Mouse (Mus musculus) thymus, adult 18-20 months (tissue): Measurements from ENCODE around the gene Icam2.
"Not testable (repeated sequence)": the region's sequence is repeated elsewhere in the genome, so short reads cannot be mapped to it uniquely, and the experiment has no call there.

Source experiments
- DNase-seq, 2 experiments: peaks; one replicate each; pipeline ENCODE4 v3.0.0; 2022; ENCODE audit warnings: mixed read lengths in 2 of 2

Icam2 gene

GRCm38 (mm10) chr11:106387791-106388216 is at the start of gene Icam2:
Gene Icam2 (minus strand): TSS chr11:106388075.
- DNase-seq: peak; percentile 52 to 76

DNA sequence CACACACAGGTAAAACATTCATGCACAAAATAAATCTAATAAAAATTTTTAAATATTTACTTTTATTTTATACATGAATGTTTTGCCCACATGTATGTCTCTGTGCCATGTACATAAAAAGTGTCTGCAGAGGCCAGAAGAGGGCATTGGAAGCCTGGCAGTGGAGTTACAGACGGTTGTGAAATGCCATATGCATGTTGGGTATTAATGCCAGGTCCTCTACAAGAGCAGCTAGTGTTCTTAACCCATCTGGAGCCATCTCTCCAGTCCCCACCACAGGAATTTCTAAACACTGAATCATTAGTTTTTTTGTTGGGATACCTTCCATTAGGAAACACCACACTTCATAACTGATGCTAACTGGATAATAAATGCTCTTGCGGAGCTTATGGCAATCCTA is 49.7 kb upstream of the Icam2 start:
- DNase-seq: no peak

DNA sequence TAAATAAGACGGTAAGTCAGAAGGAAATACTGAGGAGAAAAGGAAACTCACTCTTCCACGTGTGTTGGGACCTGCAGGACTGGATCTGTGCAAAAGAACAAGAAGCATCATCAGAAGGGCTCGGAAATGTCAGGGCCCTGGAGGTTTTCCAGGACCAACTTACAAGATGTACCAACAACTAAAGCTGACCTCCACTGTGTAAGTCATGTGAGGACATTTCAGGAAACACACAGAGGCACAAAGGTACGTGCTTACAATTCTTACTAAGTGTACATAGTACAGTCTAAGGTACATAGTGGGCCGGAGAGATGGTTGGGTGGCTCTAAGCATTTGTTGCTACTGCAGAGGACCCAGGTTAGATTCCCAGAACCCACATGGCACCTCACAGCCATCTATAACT is 49.2 kb upstream of the Icam2 start:
- DNase-seq: no peak

- peak in 1 of 2 experiments; percentile 41 for DNase-seq
These were observed 42.5 kb upstream of the Icam2 start for GRCm38 (mm10) chr11:106430392-106430791.

- DNase-seq: no peak
These were observed 41.8 kb upstream of the Icam2 start for GRCm38 (mm10) chr11:106429689-106430088.

- DNase-seq: no peak
These were observed 40.7 kb upstream of the Icam2 start for GRCm38 (mm10) chr11:106428556-106428955.

DNA sequence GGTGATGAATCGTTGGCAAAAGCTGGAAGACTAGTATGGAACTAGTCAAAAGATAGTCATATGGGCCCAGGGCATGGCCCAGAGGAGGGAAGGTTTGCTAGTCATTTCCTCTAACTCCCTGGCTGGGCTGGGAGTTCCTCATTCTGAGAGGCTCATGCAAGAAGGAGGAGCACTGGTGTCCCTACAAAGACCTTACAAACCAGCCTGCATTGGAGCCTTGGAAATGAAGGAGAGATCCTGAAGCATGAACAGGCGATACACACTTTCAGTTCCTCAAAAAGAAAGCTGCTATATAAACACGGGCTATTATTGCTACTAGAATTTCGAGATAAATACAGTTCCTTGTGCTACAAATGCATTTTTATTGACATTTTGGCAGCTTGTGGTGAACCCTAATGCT is 40.2 kb upstream of the Icam2 start:
- no peak for DNase-seq

DNA sequence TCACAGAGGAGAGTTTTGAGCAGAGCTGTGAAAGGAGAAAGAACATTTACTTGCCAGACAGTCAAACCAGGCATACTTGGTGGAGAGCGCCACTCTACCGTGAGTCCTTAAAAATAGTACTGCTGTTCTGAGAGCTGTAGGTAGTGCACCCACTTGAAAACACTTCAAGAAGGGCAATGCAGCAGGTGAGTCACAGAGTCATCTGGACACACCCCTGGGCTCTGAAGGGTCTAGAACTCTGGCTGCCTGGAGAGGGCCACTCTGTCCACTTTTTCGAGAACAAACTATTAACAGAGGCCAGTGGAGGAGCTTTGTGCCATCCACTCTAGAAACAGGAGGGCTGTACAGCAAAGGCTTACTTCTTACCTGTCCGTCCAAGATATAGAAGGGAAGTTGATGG is 38.6 kb upstream of the Icam2 start:
- DNase-seq: no peak

DNA sequence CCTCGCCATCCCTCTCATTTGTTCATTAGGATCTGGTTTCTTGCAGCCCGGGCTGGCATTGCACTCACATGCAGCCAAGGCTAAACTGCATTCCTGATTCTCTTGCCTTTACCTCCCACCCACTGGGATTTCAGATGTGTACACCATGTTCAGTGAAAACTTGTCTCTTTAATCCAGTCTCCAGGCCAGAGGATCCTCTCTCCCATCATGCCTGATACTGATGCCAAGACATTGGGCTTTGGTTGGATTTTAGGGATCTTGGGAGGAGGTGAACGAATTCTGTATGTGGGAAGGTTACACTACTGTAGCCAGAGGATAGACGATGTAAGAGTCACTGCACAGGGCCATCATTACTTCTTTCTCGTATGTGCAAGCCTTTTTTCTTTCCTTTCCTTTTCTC is 37.3 kb upstream of the Icam2 start:
- no peak for DNase-seq

DNA sequence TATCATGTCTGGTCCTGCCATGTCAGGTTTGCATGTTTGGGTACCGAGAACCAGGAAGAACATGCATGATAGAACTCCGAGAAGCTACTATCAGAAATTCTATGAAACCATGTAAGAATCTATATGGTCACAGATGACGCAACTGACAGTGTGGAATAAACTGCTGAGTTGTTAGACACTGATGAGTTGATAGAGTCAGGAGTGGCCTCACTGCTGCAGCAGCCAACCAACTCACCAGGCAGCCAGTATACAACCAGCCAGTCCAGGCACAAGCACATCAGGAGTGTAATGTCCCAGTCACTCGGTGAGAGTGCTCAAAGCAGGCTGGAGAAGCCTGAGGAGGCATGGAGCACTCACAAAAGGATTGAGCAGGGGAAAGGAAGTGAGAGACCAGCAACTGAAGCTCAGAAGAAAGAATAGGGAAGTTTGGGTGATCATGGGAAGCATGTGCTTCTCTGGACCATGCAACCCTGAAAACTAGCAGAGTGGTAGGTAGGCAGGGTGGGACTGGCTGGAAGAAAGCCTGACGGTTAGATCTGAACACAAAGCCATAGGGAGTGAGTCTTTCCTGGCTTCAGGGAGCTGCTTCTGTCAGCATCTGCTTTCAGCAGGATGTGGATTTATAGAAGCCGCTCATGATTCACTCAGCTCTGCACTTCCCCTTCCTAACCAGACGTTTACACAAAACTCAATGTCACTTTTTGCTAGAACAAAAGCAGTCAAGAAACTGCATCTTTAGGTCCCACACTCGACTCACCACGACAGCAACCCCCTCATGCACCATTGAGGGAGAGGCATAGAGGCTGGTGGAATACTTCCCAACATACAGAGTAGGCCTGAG is 31.6 kb upstream of the Icam2 start:
- no peak for DNase-seq

DNA sequence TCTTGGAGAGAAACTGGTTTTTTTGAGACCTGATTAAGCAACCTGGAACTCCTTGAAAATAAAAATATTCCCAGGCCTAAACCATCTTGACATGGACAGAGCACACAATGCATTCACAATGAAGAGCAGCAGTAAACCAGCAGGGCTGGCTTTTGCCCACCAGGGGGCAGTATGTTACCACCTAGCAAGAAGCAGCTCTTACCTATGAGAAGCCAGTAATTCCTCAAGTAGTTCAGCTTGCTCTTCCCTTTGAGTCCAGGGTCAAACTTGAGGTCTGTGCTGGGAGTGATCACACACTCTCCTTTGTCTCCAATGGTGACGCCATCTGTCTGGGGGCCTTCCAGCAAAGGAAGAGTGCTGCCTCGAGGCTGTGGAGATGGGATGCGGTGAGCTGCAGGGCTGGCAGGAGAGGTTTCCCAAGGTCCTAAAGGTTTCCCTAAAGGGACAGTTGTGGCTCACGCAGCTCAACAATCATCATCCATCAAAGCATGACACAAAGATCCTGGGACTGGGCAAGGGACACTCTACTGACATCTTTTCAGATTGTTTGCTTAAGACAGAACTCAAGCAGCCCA is 30.8 kb upstream of the Icam2 start:
- DNase-seq: peak; percentile 57 to 58

DNA sequence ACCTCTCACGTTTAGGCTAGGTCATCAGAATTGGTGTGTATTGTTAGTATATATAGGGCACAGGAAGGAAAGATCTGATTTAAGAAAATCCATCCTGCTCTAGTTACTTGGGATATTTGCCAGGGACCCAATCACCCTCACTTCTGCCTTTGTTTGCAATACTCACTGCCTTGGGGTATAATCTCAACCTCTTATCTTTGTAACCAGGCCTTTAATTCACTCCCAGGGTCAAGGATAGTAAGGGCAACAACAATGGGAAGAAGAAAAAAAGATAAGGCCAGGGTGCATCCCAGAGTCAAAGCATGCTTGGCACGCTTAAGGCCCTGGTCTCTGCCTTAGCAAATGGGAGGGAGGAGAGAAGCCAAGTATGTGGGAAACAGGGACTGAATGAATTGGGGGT is 30.0 kb upstream of the Icam2 start:
- no peak for DNase-seq

- DNase-seq: no peak
These were observed 28.5 kb upstream of the Icam2 start for GRCm38 (mm10) chr11:106416331-106416730.

DNA sequence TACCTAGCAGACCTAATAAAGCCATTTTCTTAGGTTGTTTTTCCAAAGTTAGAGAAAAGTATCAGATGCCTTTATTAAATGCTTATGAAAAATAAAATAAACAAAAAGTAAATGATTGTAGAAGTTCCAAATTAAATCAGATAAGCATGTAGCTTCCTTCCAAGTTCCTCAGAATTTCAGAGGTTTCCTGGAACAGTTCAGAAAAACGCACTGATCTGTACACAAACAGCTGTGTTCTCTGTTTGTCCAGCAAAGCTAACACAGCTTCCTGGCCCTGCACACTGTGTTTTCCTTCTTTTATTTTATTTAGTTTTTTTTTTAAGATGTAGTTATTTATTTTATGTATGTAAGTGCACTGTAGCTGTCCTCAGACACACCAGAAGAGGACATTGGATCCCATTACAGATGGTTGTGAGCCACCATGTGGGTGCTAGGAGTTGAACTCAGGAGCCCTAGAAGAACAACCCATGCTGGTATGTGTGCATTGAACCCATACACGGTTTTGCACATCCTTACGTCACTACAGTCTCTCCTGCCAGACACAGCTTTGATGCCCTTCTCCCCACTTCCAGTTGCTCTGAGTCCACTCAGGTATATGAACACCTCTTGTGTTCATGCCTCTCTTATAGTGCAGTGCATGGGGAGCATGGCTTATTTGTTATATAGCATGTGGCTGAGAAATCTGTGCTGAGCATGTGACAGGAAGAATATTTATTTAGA is 24.9 kb upstream of the Icam2 start:
- no peak for DNase-seq

DNA sequence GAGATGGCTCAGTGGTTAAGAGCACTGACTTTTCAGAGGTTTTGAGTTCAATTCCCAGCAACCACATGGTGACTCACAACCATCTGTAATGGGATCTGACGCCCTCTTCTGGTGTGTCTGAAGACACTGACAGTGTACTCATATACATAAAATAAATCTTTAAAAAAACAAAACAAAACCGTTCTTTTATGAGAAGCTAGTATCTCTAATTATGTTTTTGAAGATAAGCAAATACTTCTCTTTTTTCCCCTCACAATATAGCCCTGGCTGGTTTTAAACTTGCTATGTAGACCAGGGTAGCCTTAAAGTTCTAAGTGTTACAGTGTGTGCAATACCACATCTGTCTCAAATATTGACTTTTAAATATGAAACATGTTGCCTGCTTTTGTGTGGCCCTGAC is 23.3 kb upstream of the Icam2 start:
- DNase-seq: no peak

- DNase-seq: no peak
These were observed 22.6 kb upstream of the Icam2 start for GRCm38 (mm10) chr11:106410507-106410906.

DNA sequence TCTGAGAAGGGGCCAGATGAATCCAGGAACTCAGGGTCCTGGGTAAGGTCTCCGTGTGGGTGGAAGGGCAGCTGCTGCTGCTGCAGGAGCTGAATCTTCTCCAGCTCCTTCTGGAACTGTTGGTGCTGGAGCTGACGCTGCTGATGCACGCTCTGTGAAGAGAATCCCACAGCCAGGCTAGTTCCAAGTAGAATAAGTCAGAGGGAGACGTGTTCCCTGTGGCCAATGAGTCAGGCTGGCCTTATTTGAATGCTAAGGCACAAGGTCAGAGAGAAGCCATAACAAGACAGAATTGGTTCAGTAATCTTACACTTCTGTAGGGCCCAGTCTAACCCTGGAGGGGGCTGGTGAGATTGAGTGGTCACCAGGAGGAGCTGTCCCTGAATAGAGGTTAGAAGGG is 22.1 kb upstream of the Icam2 start:
- DNase-seq: no peak

GRCm38 (mm10) chr11:106398481-106398880 is 10.6 kb upstream of the Icam2 start:
- DNase-seq: no peak

- no peak for DNase-seq
These were observed 9.8 kb upstream of the Icam2 start for GRCm38 (mm10) chr11:106397656-106398055.

GRCm38 (mm10) chr11:106394055-106394454 is 6.2 kb upstream of the Icam2 start:
- not testable (repeated sequence) for DNase-seq

- DNase-seq: no peak
These were observed 5.4 kb upstream of the Icam2 start for GRCm38 (mm10) chr11:106393331-106393616.

GRCm38 (mm10) chr11:106392597-106393330 is 4.9 kb upstream of the Icam2 start:
- no peak for DNase-seq

- DNase-seq: peak in 1 of 2 experiments; percentile 56
These were observed 3.8 kb upstream of the Icam2 start for GRCm38 (mm10) chr11:106391546-106392188.
